Mouse (Mus musculus): ENCODE measurements around the gene Npepl1.

GRCm38 (mm10) chr2:174075673-174076432 lies 34.3 kb upstream of the Npepl1 start, which contains the start of gene Stx16:
- peak; percentile 82 for TF ChIP-seq MAX (IDR thresholded peaks at IDR 0.05)
- TF ChIP-seq CTCF (IDR thresholded peaks at IDR 0.05; ENCODE audit: control insufficient read depth, insufficient read depth, insufficient read length) = no peak
- TF ChIP-seq CEBPB (IDR thresholded peaks at IDR 0.05; ENCODE audit: low read depth) = no peak
- no peak for TF ChIP-seq MYOG (IDR thresholded peaks at IDR 0.05; ENCODE audit: control insufficient read depth, extremely low read depth, insufficient read length)
- TF ChIP-seq USF1 (IDR thresholded peaks at IDR 0.05; ENCODE audit: low read depth) = no peak
- no peak for TF ChIP-seq FOSL1 (IDR thresholded peaks at IDR 0.05; ENCODE audit: insufficient read depth, low read length, poor library complexity, severe bottlenecking)
